Mouse (Mus musculus) forebrain, postnatal 0 days (tissue): Measurements from ENCODE around the gene Lpar1. TPM values are rescaled to one million over a fixed set of nuclear protein-coding genes. Genes with fewer than 3 reads are reported as not detected.

ENCODE experiments used
- ATAC-seq: fragments of 200-750 bp; cut with Nextera tagmentation; 2 replicates; pipeline ENCODE4 v1.8.0; 2017; ENCODE audit warnings: mild to moderate bottlenecking, moderate library complexity
- DNase-seq: peaks from one replicate; pipeline ENCODE4 v3.0.0-alpha.2; 2015
- H3K27ac ChIP-seq: fragments of 300-500 bp; sonication (generic); 2 replicates; pipeline ENCODE4 v1.5.1; 2014; ENCODE audit warnings: low read depth, mild to moderate bottlenecking, antibody characterized with exemption, low read length, moderate library complexity, mixed read lengths
- H3K27me3 ChIP-seq: fragments of 300-500 bp; sonication (generic); 2 replicates; pipeline ENCODE4 v1.6.1; 2014; ENCODE audit warnings: mild to moderate bottlenecking, low read length, mixed read lengths; ENCODE audit not compliant: insufficient read depth
- H3K36me3 ChIP-seq: fragments of 300-500 bp; sonication (generic); 2 replicates; pipeline ENCODE4 v1.6.1; 2014; ENCODE audit warnings: mild to moderate bottlenecking, moderate library complexity; ENCODE audit not compliant: insufficient read depth
- H3K4me1 ChIP-seq: fragments of 300-500 bp; sonication (generic); 2 replicates; pipeline ENCODE4 v1.6.1; 2014; ENCODE audit warnings: antibody characterized with exemption; ENCODE audit not compliant: insufficient read depth
- H3K4me2 ChIP-seq: fragments of 300-500 bp; sonication (generic); 2 replicates; pipeline ENCODE4 v1.6.1; 2014; ENCODE audit warnings: low read depth, mild to moderate bottlenecking, moderate library complexity
- H3K4me3 ChIP-seq: fragments of 300-500 bp; sonication (generic); 2 replicates; pipeline ENCODE4 v1.5.1; 2014; ENCODE audit warnings: low read depth, low read length, mixed read lengths
- H3K9ac ChIP-seq: fragments of 300-500 bp; sonication (generic); 2 replicates; pipeline ENCODE4 v1.6.1; 2014; ENCODE audit warnings: mild to moderate bottlenecking
- H3K9me3 ChIP-seq: fragments of 300-500 bp; sonication (generic); 2 replicates; pipeline ENCODE4 v1.6.1; 2016; ENCODE audit warnings: low read length
- CTCF ChIP-seq: sonication (generic); IDR thresholded peaks from 2 replicates; pipeline ENCODE4 v1.5.1; 2016; ENCODE audit warnings: antibody characterized with exemption, control low read depth, low read depth
- WGBS: fragments of 180-500 bp; shearing (Covaris S2); extraction: QIAGEN DNeasy Blood & Tissue Kit; methylation state at CpG from one replicate; pipeline ENCODE4 v1.1.7; 2014; 5-methylcytosine and 5-hydroxymethylcytosine counted together
- polyA plus RNA-seq: library from polyadenylated mRNA; unstranded; fragments of >200 nt; fragmentation: Nextera tagmentation; extraction: Ambion mirVana; gene quantifications from 2 replicates; pipeline ENCODE4 v1.2.1, GENCODE M21; 2015
- total RNA-seq: library from RNA; depleted of rRNA; stranded (reverse); fragments of >200 nt; gene quantifications from 2 replicates; pipeline ENCODE4 v1.2.3, GENCODE M21; 2014

Lpar1 gene
- total and polyA plus RNA-seq, 2 experiments from 2014 or later, result 17.3 to 26.2 TPM

DNA sequence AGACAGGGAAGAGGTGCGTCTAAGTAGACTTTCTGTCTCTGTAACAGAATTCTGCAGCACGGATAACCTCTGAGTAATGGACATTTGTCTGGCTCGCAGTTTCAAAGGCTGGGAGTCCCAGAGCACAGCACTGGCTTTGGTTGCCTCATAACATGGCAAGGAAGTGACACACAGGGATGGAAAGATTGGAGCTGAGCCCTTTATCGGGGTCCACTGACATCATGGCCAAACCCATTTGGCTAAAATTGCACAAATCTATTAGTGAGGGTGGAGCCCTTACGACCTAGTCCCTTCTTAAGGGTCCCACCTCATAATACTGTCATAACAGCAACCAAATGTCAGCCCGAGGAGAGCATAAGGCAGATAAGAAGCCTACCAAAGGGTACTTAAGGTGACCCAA is 22.1 kb upstream of the Lpar1 start:
- 93% methylated on average over 6 of the region's 6 CpGs for WGBS
- H3K36me3 ChIP-seq, result no peaks in the 10 kb centered on the region
- DNase-seq (no peak), ATAC-seq (no peak)
- no peak overlapping the region for H3K4me3 ChIP-seq
- TF ChIP-seq CTCF, result no peak
- H3K27me3 ChIP-seq, result no peaks in the 10 kb centered on the region
- H3K9ac ChIP-seq, result no peak overlapping the region
- H3K9me3 ChIP-seq, result no peaks in the 10 kb centered on the region
- H3K27ac ChIP-seq, result no peak overlapping the region
- no peak overlapping the region for H3K4me2 ChIP-seq
- no peaks in the 10 kb centered on the region for H3K4me1 ChIP-seq

DNA sequence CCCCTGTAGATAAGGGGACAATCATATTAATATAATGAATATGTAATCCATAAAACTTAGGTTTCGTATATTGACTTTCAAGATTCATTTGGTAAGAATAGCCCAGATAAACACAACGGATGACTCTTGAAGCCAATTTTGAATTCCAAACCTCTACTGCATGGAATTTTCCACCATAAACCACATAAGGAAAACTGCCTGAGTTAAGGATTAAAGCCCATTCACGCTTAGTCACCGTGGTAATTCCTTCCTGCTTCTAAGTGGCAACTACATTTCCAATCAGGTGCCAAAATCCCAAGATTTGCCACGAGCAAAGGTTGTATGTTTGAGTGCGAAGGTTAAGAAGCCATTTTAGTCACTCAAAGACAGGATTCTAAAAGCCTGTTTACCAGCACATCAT is 20.3 kb upstream of the Lpar1 start:
- 67% methylated on average over 6 of the region's 6 CpGs for WGBS
- Histone ChIP-seq H3K4me2 (no peak overlapping the region), H3K4me1 (no peaks in the 10 kb centered on the region), H3K9me3 (no peaks in the 10 kb centered on the region), H3K27me3 (no peaks in the 10 kb centered on the region), H3K9ac (no peak overlapping the region), H3K4me3 (no peak overlapping the region), H3K36me3 (no peaks in the 10 kb centered on the region), H3K27ac (no peak overlapping the region)
- ATAC-seq, result no peak
- DNase-seq, result no peak
- no peak for TF ChIP-seq CTCF

DNA sequence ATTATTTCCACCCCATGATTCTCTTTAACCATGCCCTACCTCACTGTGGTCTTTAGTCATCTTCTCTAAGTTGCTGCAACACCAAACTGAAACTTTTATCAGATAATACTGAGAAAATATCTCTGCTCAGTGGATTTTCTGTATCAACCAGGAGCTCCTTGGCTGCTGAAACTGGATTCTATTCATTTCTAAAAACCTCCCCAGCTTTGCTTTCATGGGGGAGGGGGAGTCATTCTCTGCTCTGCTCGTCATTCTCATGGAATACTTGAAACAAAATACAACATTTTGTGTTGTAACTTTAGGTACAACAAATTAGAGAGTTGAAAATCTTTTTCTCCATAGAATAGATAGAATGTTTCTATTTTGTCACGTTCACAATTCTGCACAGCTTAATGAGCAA is 18.7 kb upstream of the Lpar1 start:
- H3K27ac ChIP-seq, result no peak overlapping the region
- H3K9me3 ChIP-seq, result no peaks in the 10 kb centered on the region
- H3K36me3 ChIP-seq, result no peaks in the 10 kb centered on the region
- DNase-seq (no peak), ATAC-seq (no peak)
- 50% methylated on average over 2 of the region's 2 CpGs for WGBS
- H3K27me3 ChIP-seq, result no peaks in the 10 kb centered on the region
- no peak overlapping the region for H3K4me2 ChIP-seq
- no peaks in the 10 kb centered on the region for H3K4me1 ChIP-seq
- H3K4me3 ChIP-seq, result no peak overlapping the region
- H3K9ac ChIP-seq, result no peak overlapping the region
- no peak for TF ChIP-seq CTCF

DNA sequence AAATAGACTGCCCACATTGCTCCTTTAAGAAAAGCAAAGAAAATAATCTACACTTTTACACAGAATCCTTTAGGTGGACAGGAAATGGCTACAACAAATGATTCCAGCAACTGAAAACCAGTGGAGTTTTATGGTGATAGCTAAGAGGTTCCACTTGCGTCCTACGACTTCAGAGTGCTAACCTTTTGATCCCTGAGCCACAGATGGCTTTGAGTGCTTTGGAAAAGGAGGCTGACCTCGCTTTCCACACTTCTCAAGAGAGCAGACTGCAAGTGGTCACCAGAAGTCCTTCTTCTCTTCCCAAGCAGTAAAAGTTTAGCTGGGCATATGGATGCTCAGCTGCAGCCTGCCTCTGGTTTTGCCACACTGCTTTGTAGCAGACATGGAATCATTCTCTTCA is 18.0 kb upstream of the Lpar1 start:
- Histone ChIP-seq H3K4me3 (no peak overlapping the region), H3K27ac (no peak overlapping the region), H3K27me3 (no peaks in the 10 kb centered on the region), H3K9me3 (no peaks in the 10 kb centered on the region), H3K9ac (no peak overlapping the region), H3K4me1 (no peaks in the 10 kb centered on the region), H3K4me2 (no peak overlapping the region), H3K36me3 (no peaks in the 10 kb centered on the region)
- DNase-seq, result no peak
- ATAC-seq, result no peak
- WGBS, result 19% methylated on average over 3 of the region's 3 CpGs
- no peak for TF ChIP-seq CTCF

DNA sequence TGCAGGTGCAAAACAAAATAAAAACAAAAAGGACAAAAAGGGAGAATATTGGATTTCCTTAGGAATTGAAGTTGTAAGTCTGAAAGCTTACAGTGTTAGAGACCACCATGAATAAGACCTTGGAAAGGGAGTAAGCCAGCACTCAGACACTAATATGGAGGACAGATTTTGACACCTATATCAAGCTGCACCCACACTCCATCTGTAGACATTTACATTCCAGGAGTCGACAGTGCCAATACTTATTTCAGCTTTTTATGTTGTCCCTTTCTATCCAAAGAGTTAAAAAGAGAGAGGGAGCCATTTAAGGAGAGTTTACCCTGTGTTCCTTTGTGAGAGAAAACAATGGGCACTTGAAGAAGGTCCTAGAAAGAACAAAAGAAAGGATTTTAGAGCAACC is 17.5 kb upstream of the Lpar1 start:
- H3K4me3 ChIP-seq, result no peak overlapping the region

DNA sequence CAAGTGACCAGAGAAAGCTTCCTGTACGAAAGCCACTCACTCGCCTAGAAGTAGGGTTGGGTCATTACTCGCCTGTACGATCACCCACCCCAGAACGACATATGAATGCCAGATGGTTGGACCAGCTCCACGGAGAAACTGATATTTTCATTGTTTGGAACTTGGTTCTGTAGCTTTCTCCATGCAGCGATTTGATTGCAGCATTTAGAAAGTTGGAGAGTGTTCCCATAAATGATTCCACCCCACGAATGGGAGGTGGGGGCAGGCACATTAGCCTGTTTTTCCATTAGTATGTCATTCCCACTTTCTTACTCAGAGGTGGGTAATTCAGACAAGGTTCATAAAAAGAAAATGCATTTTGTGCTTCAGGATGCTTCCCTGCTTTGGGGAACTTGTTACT is 14.8 kb upstream of the Lpar1 start:
- no peak overlapping the region for H3K27ac ChIP-seq
- no peaks in the 10 kb centered on the region for H3K9me3 ChIP-seq
- H3K4me1 ChIP-seq, result no peaks in the 10 kb centered on the region
- no peaks in the 10 kb centered on the region for H3K36me3 ChIP-seq
- no peak overlapping the region for H3K4me3 ChIP-seq
- WGBS, result 61% methylated on average over 8 of the region's 8 CpGs
- no peak overlapping the region for H3K4me2 ChIP-seq
- H3K27me3 ChIP-seq, result no peaks in the 10 kb centered on the region
- no peak overlapping the region for H3K9ac ChIP-seq
- no peak for TF ChIP-seq CTCF
- no peak for DNase-seq
- ATAC-seq, result no peak

More for the DNA sequence above, 17.5 kb upstream of the Lpar1 start:
- H3K27me3 ChIP-seq, result no peaks in the 10 kb centered on the region
- no peaks in the 10 kb centered on the region for H3K4me1 ChIP-seq
- DNase-seq (no peak), ATAC-seq (no peak)
- H3K9me3 ChIP-seq, result no peaks in the 10 kb centered on the region
- no peak overlapping the region for H3K4me2 ChIP-seq
- no peak overlapping the region for H3K9ac ChIP-seq
- no peak overlapping the region for H3K27ac ChIP-seq
- no peaks in the 10 kb centered on the region for H3K36me3 ChIP-seq
- WGBS, result 3% methylated on average over 1 of the region's 1 CpGs
- TF ChIP-seq CTCF, result no peak

DNA sequence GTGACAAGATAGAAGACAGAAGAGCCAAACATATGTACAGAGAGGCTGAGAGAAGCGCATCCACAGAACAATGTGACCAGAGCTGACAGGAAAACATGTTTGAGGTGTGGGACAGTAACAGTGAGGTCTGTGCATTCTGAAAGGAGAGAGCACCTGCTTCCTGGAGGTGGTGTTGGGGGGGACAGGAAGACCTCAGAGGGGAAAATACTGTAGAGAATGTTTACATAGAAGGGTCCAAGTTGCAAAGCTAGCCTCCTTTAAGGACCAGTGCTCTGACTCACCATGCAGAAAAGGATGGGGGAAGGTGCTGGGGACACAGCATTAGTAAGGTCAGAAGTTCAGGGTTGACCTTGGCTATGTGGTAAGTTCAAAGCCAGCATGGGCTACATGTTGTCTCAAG is 9.1 kb upstream of the Lpar1 start:
- Histone ChIP-seq H3K4me2 (no peak overlapping the region), H3K9me3 (no peaks in the 10 kb centered on the region), H3K4me3 (no peak overlapping the region), H3K27me3 (no peaks in the 10 kb centered on the region), H3K36me3 (no peaks in the 10 kb centered on the region), H3K4me1 (no peaks in the 10 kb centered on the region), H3K27ac (no peak overlapping the region), H3K9ac (no peak overlapping the region)
- ATAC-seq (no peak), DNase-seq (no peak)
- WGBS, result 98% methylated on average over 1 of the region's 1 CpGs
- no peak for TF ChIP-seq CTCF

DNA sequence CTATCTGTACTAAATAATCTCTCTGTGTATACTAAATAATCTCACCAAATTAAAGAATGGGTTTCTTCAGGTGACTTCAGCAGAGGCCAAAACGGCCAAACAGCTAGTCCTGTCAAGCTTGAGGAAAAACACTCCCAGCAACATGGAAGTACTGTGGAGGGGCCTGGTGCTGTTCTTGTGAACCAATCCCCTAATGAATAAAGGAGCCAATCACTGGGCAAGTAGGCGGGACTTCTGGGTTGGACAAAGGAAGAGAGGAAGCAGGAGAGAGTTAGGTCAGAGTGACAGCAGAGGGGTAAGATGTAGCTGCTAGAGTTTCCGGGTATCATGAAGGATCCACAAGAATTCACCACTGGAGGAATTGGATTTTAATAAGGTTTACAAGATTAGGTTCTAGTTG is 3.3 kb upstream of the Lpar1 start:
- peaks cover 6% of the 10 kb centered on the region; the same call in 1 of the 2 replicates for H3K27me3 ChIP-seq
- ATAC-seq, result no peak
- no peaks in the 10 kb centered on the region for H3K36me3 ChIP-seq
- whole genome bisulfite sequencing, result 82% methylated on average over 3 of the region's 3 CpGs
- no peak for DNase-seq
- no peaks in the 10 kb centered on the region for H3K4me1 ChIP-seq
- H3K9ac ChIP-seq, result no peak overlapping the region
- H3K9me3 ChIP-seq, result no peaks in the 10 kb centered on the region
- no peak overlapping the region for H3K4me2 ChIP-seq
- H3K27ac ChIP-seq, result no peak overlapping the region
- no peak for TF ChIP-seq CTCF
- no peak overlapping the region for H3K4me3 ChIP-seq
